Mouse (Mus musculus): ENCODE measurements around the gene Ksr2.

DNA sequence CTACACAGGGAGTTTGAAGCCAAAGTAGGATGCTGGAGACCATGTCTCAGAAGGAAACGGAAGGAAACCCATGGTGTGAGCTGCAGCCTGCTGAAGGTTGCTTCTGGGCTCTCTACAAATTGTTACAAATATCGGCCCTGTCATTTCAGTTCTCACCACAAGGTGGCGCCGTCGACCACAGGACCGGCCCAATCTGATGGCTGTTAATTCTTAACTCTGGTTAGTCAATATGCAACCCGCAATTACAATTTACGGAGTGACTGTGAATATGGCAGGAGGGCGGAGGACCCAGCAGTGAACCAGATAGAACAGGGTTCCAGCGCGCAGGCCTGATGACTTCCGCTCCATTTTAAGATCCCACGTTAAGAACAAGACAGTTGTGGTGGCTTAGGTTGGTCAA, 92.6 kb downstream of the Ksr2 start:
- TF ChIP-seq CTCF (IDR thresholded peaks at IDR 0.05 in 2 of 3, conservative IDR thresholded peaks at IDR 0.05 in 1 of 3; ENCODE audit: control insufficient read depth in 1 of 3, insufficient read depth in 1 of 3, low read depth in 2 of 3, low read length in 3 of 3, poor library complexity in 1 of 3, severe bottlenecking in 1 of 3) = peak; percentile 80 to 90 (median 84)
- no peak for TF ChIP-seq MAFK (IDR thresholded peaks at IDR 0.05; ENCODE audit: borderline replicate concordance, low read depth, low read length)
- TF ChIP-seq POLR2AphosphoS5 (IDR thresholded peaks at IDR 0.05; ENCODE audit: borderline replicate concordance, low read depth, low read length) = no peak
- TF ChIP-seq ZNF384 (IDR thresholded peaks at IDR 0.05; ENCODE audit: low read depth, low read length) = no peak
- TF ChIP-seq TAL1 (IDR thresholded peaks at IDR 0.05; ENCODE audit: low read length) = no peak
- no peak for TF ChIP-seq TCF12 (IDR thresholded peaks at IDR 0.05; ENCODE audit: low read depth, low read length)
- TF ChIP-seq USF1 (IDR thresholded peaks at IDR 0.05; ENCODE audit: low read depth, low read length) = no peak
- no peak for TF ChIP-seq POLR2A (IDR thresholded peaks at IDR 0.05; ENCODE audit: control insufficient read depth in 1 of 2, insufficient read depth in 1 of 2, low read depth in 1 of 2, low read length in 2 of 2, poor library complexity in 1 of 2)
- TF ChIP-seq HCFC1 (IDR thresholded peaks at IDR 0.05; ENCODE audit: low read depth, low read length) = no peak
- no peak for TF ChIP-seq POLR2AphosphoS2 (IDR thresholded peaks at IDR 0.05; ENCODE audit: low read length)
- no peak for TF ChIP-seq MAX (IDR thresholded peaks at IDR 0.05; ENCODE audit: low read length)
- TF ChIP-seq NELFE (IDR thresholded peaks at IDR 0.05; ENCODE audit: low read depth, low read length) = no peak
- no peak for TF ChIP-seq CHD1 (IDR thresholded peaks at IDR 0.05; ENCODE audit: low read depth, low read length)
